Mouse (Mus musculus) mouse embryonic stem cell (cell line): ENCODE data around the gene Zfp202.

ENCODE experiments used
- in situ Hi-C, 2 experiments: fragments of 300-500 bp; cut with MboI; formaldehyde crosslinking; loops; 1 replicate in 1 of 2; 3 replicates in 1 of 2; pipeline ENCODE4 v1.14.3; 2019 to 2020; ENCODE audit warnings: low sequenced_read_pairs in 2 of 2, low pct_unique_long_range_greater_than_20kb in 1 of 2, mixed read lengths in 1 of 2; ENCODE audit not compliant: unreplicated experiment in 1 of 2

Gene Zfp202

DNA sequence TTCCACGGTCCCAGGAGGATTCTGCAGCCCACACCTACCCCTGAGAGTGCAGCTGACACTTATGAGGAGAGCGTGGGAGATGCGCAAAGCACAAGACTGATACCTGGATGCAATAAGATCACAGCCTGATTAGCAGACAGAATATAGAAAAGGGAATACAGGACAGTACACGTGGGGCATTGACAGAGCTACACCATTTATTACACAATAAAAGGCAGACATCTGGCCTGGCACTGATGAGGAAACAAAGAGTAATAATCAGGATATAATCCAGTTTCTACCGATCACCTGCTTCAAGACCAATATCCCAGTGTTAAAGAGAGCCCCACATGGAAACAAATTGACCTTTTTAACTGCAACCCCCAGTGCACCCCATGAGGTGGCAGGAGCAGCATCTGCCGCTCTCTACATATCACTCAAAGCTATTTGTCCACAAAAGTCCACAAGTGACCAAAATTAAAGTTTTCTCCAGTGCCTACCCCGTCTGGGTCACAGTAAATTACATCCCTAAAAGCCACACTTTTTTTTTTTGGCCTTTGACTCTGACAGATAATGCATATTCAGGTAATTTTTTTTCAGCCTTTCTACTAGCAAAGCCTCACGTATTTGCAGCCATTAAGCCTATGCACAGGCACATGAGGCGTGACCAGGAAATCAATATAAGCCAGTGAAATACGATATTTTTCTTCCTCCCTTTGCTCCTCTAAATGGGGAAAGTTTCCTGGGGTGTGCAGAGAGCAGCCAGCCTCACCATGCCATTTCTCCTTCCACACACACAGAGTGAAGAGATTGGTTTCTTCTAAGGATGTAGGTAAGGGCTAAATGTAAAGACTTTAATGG is 42.3 kb downstream of the Zfp202 start:
- in situ Hi-C loops: loop anchor here in 1 of 2 experiments (25.0 kb wide), 1 partner anchor 553 kb away; no protein-coding TSS in a partner anchor

DNA sequence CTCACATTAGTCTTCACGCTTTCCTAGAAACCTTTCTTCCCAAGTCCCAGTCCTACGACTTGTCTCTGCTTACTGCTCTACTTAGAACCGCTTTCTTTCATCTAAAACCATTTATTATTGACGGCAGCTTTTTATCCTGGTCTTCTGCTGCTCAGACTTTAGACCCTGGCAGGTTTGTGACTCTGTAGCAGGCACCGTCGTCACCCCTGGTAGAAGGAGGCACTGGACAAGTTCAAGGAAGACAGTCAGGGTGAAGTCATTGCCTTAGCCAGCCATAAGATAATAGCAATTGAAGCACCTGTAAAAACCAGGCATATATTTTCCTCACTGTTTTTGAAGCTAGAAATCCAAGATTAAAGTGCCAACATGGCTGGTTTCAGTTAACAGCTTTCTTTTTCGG is 43.1 kb downstream of the Zfp202 start:
- in situ Hi-C loops: loop anchor here in 1 of 2 experiments (25.0 kb wide), 1 partner anchor 552 kb away; no protein-coding TSS in a partner anchor

DNA sequence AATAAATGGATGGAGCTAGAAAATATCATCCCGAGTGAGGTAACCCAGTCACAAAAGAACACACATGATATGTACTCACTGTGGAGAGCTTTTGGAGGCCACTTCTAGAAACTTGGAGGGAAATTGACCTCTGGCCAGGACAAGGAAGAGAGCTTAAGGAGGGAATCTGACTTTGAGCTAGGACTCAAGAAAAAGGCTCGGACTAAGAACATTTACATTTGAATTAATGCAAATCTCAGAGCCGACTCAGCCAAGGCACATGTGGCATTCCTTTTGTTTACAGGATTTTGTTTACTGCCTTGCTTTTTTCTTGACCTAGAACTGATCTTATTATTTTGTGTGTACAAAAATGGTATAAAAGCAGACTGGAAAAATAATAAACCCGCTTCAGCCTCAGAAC is 47.6 kb downstream of the Zfp202 start:
- in situ Hi-C loops: loop anchor here in 1 of 2 experiments (25.0 kb wide), 1 partner anchor 548 kb away; no protein-coding TSS in a partner anchor

DNA sequence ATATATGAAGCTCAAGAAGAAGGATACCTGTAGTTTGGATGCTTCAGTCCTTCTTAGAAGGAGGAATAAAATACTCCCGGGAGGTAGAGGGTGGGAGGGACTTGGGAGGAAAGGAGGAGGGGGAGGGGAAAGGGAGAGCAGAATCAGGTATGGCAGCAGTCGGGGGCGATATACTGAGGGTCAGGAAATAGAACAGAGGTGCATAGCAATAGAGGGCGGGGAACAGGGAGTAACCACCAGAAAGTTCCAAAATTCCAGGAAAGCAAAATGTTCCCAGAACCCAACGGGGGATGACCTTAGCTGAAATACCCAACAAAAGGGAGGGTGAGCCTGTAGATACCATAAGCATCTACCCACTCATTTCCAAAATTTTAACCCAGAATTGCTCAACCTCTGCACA is 48.2 kb downstream of the Zfp202 start:
- in situ Hi-C loops: loop anchor here in 1 of 2 experiments (25.0 kb wide), 1 partner anchor 547 kb away; no protein-coding TSS in a partner anchor

DNA sequence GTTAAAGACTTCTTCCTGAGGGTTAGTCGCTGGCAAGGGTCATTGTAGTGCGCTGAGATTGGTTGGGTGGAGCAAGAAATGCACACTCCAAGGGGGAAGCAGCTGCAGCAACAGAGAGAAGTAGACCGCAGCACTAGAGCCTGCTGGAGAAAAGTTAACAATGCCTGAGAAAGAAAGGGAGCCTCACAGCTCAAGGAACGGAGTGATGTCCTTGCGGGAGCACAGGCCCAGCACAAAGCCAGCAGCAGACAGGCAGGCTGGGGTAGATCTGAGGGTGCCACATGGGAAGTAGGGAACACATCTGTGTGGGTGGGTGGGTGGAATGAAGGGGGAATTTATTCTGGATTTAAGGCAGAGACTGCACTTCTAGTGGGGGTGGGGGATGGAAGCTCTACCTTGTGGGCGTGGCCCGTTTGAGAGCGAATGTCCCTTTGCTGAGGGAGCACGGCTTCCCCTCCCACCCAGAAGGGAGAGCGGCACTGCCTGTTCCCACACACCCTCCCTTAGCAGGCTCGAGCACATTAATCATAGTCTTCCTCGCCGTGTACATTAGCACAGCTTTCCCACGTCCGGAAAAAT is 49.2 kb downstream of the Zfp202 start:
- in situ Hi-C loops: loop anchor here in 1 of 2 experiments (25.0 kb wide), 1 partner anchor 546 kb away; no protein-coding TSS in a partner anchor

DNA sequence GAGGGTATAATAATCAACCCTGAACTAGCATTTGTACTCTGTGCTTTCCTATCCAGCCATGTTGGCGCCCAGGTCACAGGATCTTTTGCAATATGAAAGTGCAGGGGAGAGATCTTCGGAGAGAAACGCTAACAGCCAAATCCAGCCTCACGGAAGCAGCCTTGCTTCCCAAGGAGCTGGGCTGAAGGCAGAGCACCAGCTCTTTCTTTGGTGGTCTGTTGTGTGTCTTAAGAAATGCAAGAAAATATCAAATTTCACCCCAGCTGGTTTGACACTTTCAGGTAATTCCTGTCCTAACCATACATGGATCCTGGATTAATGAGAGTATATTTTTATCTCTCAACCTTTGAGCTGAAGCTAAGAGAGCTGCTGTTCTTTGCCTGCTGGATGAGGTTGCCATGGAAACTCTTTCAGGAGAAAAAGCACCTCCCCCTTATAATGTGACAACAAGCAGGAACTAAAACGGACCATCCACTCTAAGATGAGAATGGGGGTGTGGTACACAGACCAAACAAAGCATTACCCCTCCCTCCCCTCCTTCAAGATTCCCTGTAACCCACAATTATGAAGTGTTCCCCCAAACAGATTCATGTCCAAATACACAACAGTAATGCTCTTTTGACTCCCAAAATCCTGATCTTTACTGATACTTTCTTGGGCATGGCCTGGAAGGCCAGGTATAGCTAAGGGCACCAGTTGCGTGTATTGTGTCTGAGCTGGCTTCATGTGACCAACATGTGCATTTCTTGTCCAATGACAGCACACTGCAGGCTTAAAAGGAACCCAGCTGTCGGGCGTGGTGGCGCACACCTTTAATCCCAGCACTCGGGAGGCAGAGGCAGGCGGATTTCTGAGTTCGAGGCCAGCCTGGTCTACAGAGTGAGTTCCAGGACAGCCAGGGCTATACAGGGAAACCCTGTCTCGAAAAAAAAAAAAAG is 50.1 kb downstream of the Zfp202 start:
- in situ Hi-C loops: loop anchor here in 1 of 2 experiments (25.0 kb wide), 1 partner anchor 545 kb away; no protein-coding TSS in a partner anchor

DNA sequence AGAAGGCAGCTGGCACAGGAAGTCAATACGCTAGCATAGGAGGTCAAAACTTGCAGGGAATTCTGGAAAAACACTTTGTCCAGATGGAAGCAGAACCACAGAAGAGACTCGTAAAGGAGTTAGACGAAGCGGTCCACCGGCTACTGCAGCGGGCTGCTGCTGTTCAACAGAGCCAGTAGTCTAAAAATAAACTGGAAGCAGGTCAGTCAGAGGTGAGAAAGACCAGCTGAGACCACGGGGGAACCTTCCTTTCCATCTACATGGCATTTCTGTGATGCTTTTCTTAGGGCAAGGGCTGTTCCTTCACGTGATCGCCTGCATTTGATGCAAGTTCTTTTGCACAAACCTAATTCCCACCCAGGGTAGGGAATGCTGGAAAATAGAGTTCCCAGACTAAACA is 53.4 kb downstream of the Zfp202 start:
- in situ Hi-C loops: loop anchor here in 1 of 2 experiments (25.0 kb wide), 1 partner anchor 542 kb away; no protein-coding TSS in a partner anchor

DNA sequence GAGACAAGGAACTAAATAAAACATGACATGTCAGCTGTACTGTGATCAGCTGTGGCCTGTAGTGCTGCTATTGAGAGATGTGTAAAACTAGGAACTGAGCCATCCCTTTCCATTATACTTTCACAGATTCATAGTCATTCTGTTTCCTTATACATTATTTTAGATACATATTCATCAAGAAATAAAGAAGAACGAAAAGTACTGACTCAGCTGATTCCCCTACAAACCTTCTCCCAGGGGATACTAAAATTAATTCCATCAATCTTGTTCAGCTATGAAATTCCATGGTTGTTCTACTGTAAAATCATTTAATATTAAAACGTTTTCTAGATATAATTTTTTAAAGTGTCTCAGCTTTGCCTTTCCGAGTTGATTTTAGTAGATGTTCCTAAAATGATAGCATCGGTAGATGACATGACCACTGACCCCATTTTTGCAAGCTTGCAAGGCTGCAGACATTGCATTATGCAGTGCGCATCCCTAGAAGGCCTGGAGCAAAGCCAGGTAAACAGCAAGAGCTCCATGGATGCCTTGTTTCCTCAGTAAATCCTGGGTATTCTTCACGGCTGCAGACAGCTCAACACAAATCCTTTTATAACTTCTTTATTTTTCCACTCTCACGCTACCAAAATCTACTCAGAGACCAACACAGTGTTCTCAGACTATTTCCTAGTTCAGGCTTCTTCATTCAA is 54.0 kb downstream of the Zfp202 start:
- in situ Hi-C loops: loop anchor here in 1 of 2 experiments (25.0 kb wide), 1 partner anchor 541 kb away; no protein-coding TSS in a partner anchor

DNA sequence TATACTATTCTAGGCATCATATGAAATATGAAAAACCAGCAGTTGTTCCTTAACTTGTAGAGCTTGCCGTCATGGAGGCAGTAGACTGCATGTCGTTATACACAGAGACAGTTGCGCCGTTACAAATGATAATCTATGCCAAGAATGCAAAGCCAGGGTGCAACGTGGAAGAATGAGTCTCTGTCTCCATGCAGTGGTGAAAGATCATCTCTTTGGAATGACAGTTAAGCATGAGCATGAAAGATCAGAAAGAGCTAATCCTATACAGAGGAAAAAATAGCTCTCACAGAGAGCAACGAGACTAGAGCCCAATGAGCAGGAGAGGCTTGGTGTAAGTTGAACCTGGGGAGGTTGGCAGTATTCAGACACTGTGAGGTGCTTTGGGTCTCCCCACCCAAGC is 54.6 kb downstream of the Zfp202 start:
- in situ Hi-C loops: loop anchor here in 1 of 2 experiments (25.0 kb wide), 1 partner anchor 541 kb away; no protein-coding TSS in a partner anchor

DNA sequence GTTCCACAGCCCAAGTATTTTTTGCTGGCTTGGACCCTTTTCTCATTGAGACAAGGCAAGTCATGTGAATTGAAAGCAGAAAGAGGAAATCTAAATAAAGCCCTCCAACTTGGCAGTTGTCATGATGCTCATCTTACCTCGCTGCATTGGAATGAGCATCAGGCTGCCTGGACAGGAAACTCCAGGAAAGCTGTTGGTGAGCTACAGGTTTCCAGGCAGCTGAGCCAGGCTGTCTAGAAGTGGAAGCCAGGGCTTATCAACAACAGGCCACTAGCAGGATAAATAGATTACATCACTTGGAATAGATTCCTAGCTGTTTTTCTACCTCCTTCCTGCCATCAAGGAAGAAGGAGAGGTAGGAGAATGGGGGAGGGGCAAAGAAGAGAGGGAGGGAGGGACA is 57.0 kb downstream of the Zfp202 start:
- in situ Hi-C loops: loop anchor here in 1 of 2 experiments (25.0 kb wide), 1 partner anchor 538 kb away; no protein-coding TSS in a partner anchor

DNA sequence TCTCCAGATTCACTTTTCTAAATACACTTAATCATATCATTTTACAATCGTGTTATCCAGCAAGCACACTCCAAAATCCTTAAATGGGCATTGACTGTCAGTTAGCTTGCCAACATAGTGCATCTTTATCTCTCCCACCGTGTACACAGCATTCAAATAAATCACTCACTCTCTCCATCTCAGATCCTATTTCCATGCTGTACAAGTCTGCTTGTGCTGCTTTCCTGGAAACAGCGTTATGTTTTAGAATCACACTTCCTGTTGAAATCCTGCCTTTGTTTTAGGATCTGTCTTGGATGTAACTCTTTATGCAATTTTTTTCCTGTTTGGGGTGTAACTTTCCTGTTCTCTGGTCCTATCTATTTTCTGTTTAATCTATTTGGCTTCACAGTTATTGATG is 60.3 kb downstream of the Zfp202 start:
- in situ Hi-C loops: no loop called here
